Mouse (Mus musculus) stomach, embryonic 15.5 days (tissue): ENCODE measurements at regions not wholly inside any gene's neighbourhood (a gene's known extent, or its start where the extent isn't known, plus 50 kb on each side); places are given as distances from the start of the nearest gene placed in this dataset.
"Not testable (repeated sequence)": the region's sequence is repeated elsewhere in the genome, so short reads cannot be mapped to it uniquely, and the experiment has no call there.

Experiments
- ATAC-seq: fragments of 200-750 bp; cut with Nextera tagmentation; 2 replicates; pipeline ENCODE4 v1.8.0; 2017; ENCODE audit warnings: low read depth, moderate number of reproducible peaks, moderate TSS enrichment; ENCODE audit not compliant: insufficient read depth, low FRiP score
- H3K27ac ChIP-seq: fragments of 300-500 bp; sonication (generic); 2 replicates; pipeline ENCODE4 v1.5.1; 2015; ENCODE audit warnings: mild to moderate bottlenecking, inconsistent platforms
- H3K27me3 ChIP-seq: fragments of 300-500 bp; sonication (generic); replicated peaks from 2 replicates; pipeline ENCODE4 v1.6.1; 2015; ENCODE audit warnings: inconsistent platforms
- H3K36me3 ChIP-seq: fragments of 300-500 bp; sonication (generic); 2 replicates; pipeline ENCODE4 v1.6.1; 2015; ENCODE audit warnings: inconsistent platforms
- H3K4me1 ChIP-seq: fragments of 300-500 bp; sonication (generic); 2 replicates; pipeline ENCODE4 v1.6.1; 2015; ENCODE audit warnings: inconsistent platforms
- H3K4me2 ChIP-seq: fragments of 300-500 bp; sonication (generic); 2 replicates; pipeline ENCODE4 v1.6.1; 2015; ENCODE audit warnings: mild to moderate bottlenecking, inconsistent platforms
- H3K4me3 ChIP-seq: fragments of 300-500 bp; sonication (generic); replicated peaks from 2 replicates; pipeline ENCODE4 v1.5.1; 2015; ENCODE audit warnings: inconsistent platforms
- H3K9ac ChIP-seq: fragments of 300-500 bp; sonication (generic); 2 replicates; pipeline ENCODE4 v1.6.1; 2015; ENCODE audit warnings: inconsistent platforms
- H3K9me3 ChIP-seq: fragments of 300-500 bp; sonication (generic); 2 replicates; pipeline ENCODE4 v1.6.1; 2016; ENCODE audit warnings: inconsistent platforms
- WGBS: fragments of 180-500 bp; shearing (Covaris S2); methylation state at CpG from one replicate; pipeline ENCODE4 v1.1.7; 2015; 5-methylcytosine and 5-hydroxymethylcytosine counted together

GRCm38 (mm10) chr1:184669173-184669572 lies 63.2 kb downstream of the Hlx start:
- not testable (repeated sequence) for H3K27ac ChIP-seq, ATAC-seq, H3K27me3 ChIP-seq, H3K9ac ChIP-seq, H3K36me3 ChIP-seq, H3K9me3 ChIP-seq, H3K4me2 ChIP-seq, H3K4me3 ChIP-seq, H3K4me1 ChIP-seq
- WGBS, result 89% methylated on average over 5 of the region's 5 CpGs

GRCm38 (mm10) chr1:184668428-184668827 lies 64.0 kb downstream of the Hlx start:
- Histone ChIP-seq H3K27me3 (0 out of 2 replicates have a peak, but pooled peaks cover 4% of the 10 kb centered on the region), H3K27ac (no peak overlapping the region), H3K4me1 (no peaks in the 10 kb centered on the region), H3K9me3 (no peaks in the 10 kb centered on the region), H3K36me3 (no peaks in the 10 kb centered on the region), H3K4me3 (no peak overlapping the region), H3K4me2 (no peak overlapping the region), H3K9ac (no peak overlapping the region)
- no peak for ATAC-seq
- 81% methylated on average over 1 of the region's 1 CpGs for WGBS

GRCm38 (mm10) chr1:184668022-184668421 lies 64.4 kb downstream of the Hlx start:
- H3K27me3 ChIP-seq, result 0 out of 2 replicates have a peak, but pooled peaks cover 4% of the 10 kb centered on the region
- no peak for ATAC-seq
- no peaks in the 10 kb centered on the region for H3K9me3 ChIP-seq
- no peak overlapping the region for H3K4me3 ChIP-seq
- H3K4me1 ChIP-seq, result no peaks in the 10 kb centered on the region
- H3K9ac ChIP-seq, result no peak overlapping the region
- H3K4me2 ChIP-seq, result no peak overlapping the region
- H3K36me3 ChIP-seq, result no peaks in the 10 kb centered on the region
- H3K27ac ChIP-seq, result no peak overlapping the region
- 65% methylated on average over 2 of the region's 2 CpGs for WGBS

GRCm38 (mm10) chr1:184665243-184665642 lies 67.2 kb downstream of the Hlx start:
- H3K4me2 ChIP-seq, result no peak overlapping the region
- no peaks in the 10 kb centered on the region for H3K9me3 ChIP-seq
- ATAC-seq, result peak; percentile 56
- H3K27ac ChIP-seq, result no peak overlapping the region
- H3K9ac ChIP-seq, result no peak overlapping the region
- no peak overlapping the region for H3K4me3 ChIP-seq
- 87% methylated on average over 12 of the region's 12 CpGs for WGBS
- 0 out of 2 replicates have a peak, but pooled peaks cover 3% of the 10 kb centered on the region for H3K27me3 ChIP-seq
- no peaks in the 10 kb centered on the region for H3K4me1 ChIP-seq
- no peaks in the 10 kb centered on the region for H3K36me3 ChIP-seq

- Histone ChIP-seq H3K4me3 (no peak overlapping the region), H3K27ac (peak overlapping the region; percentile 31; the same call in 1 of the 2 replicates), H3K4me1 (no peaks in the 10 kb centered on the region), H3K9me3 (no peaks in the 10 kb centered on the region), H3K4me2 (peak overlapping the region; percentile 27; the same call in 1 of the 2 replicates), H3K27me3 (no peaks in the 10 kb centered on the region), H3K36me3 (no peaks in the 10 kb centered on the region), H3K9ac (no peak overlapping the region)
- 39% methylated on average over 5 of the region's 5 CpGs for WGBS
- no peak for ATAC-seq
Measured at GRCm38 (mm10) chr1:184664098-184664375, 68.4 kb downstream of the Hlx start.

GRCm38 (mm10) chr1:184663300-184664097 lies 68.9 kb downstream of the Hlx start:
- no peaks in the 10 kb centered on the region for H3K4me1 ChIP-seq
- H3K36me3 ChIP-seq, result no peaks in the 10 kb centered on the region
- no peak overlapping the region for H3K4me3 ChIP-seq
- no peak overlapping the region for H3K9ac ChIP-seq
- H3K4me2 ChIP-seq, result peak overlapping the region; percentile 27; the same call in 1 of the 2 replicates
- H3K27me3 ChIP-seq, result no peaks in the 10 kb centered on the region
- H3K9me3 ChIP-seq, result no peaks in the 10 kb centered on the region
- H3K27ac ChIP-seq, result peak overlapping the region; percentile 31; the same call in 1 of the 2 replicates
- no peak for ATAC-seq
- WGBS, result 37% methylated on average over 14 of the region's 14 CpGs

GRCm38 (mm10) chr1:184650541-184651105 lies 81.8 kb downstream of the Hlx start:
- H3K4me3 ChIP-seq, result no peak overlapping the region
- no peaks in the 10 kb centered on the region for H3K9me3 ChIP-seq
- no peaks in the 10 kb centered on the region for H3K4me1 ChIP-seq
- no peak for ATAC-seq
- no peaks in the 10 kb centered on the region for H3K27me3 ChIP-seq
- no peak overlapping the region for H3K9ac ChIP-seq
- WGBS, result 76% methylated on average over 4 of the region's 4 CpGs
- no peaks in the 10 kb centered on the region for H3K36me3 ChIP-seq
- H3K27ac ChIP-seq, result no peak overlapping the region
- H3K4me2 ChIP-seq, result no peak overlapping the region

GRCm38 (mm10) chr1:184647920-184648540 lies 84.4 kb downstream of the Hlx start:
- H3K4me2 ChIP-seq, result no peak overlapping the region
- H3K9me3 ChIP-seq, result no peaks in the 10 kb centered on the region
- H3K4me1 ChIP-seq, result 0 out of 2 replicates have a peak, but pooled peaks cover 3% of the 10 kb centered on the region
- ATAC-seq, result peak; percentile 75; the same call in 1 of the 2 replicates
- H3K4me3 ChIP-seq, result no peak overlapping the region
- no peaks in the 10 kb centered on the region for H3K36me3 ChIP-seq
- no peak overlapping the region for H3K27ac ChIP-seq
- 88% methylated on average over 8 of the region's 8 CpGs for WGBS
- H3K9ac ChIP-seq, result no peak overlapping the region
- no peaks in the 10 kb centered on the region for H3K27me3 ChIP-seq

- Histone ChIP-seq H3K27ac (no peak overlapping the region), H3K4me3 (no peak overlapping the region), H3K4me2 (no peak overlapping the region), H3K9ac (no peak overlapping the region), H3K4me1 (0 out of 2 replicates have a peak, but pooled peaks cover 3% of the 10 kb centered on the region), H3K27me3 (no peaks in the 10 kb centered on the region), H3K9me3 (no peaks in the 10 kb centered on the region), H3K36me3 (no peaks in the 10 kb centered on the region)
- 23% methylated on average over 9 of the region's 9 CpGs for WGBS
- ATAC-seq, result peak; percentile 96
Measured at GRCm38 (mm10) chr1:184644767-184645598, 87.4 kb downstream of the Hlx start.

- Histone ChIP-seq H3K9me3 (no peaks in the 10 kb centered on the region), H3K4me3 (no peak overlapping the region), H3K9ac (no peak overlapping the region), H3K4me2 (no peak overlapping the region), H3K36me3 (no peaks in the 10 kb centered on the region), H3K27me3 (no peaks in the 10 kb centered on the region), H3K27ac (no peak overlapping the region), H3K4me1 (no peaks in the 10 kb centered on the region)
- ATAC-seq, result no peak
- WGBS, result 80% methylated on average over 13 of the region's 13 CpGs
Measured at GRCm38 (mm10) chr1:184630695-184631475, 101.5 kb downstream of the Hlx start.

- Histone ChIP-seq H3K27me3 (no peaks in the 10 kb centered on the region), H3K36me3 (no peaks in the 10 kb centered on the region), H3K9ac (no peak overlapping the region), H3K4me1 (no peaks in the 10 kb centered on the region), H3K27ac (no peak overlapping the region), H3K9me3 (no peaks in the 10 kb centered on the region), H3K4me3 (no peak overlapping the region), H3K4me2 (no peak overlapping the region)
- ATAC-seq, result peak; percentile 47
- WGBS, result 75% methylated on average over 9 of the region's 9 CpGs
Measured at GRCm38 (mm10) chr1:184629194-184629593, 103.2 kb downstream of the Hlx start.
